Mouse (Mus musculus): ENCODE results near the gene Cacybp. TPM values are rescaled to one million over a fixed set of nuclear protein-coding genes. Genes with fewer than 3 reads are reported as not detected.

Gene Cacybp
- polyA plus RNA-seq (2017; shearing (Covaris generic)) = 100 to 1,000 TPM in 1 of 2 experiments, 10 to 100 TPM in 1; 81.6 to 125 TPM

DNA sequence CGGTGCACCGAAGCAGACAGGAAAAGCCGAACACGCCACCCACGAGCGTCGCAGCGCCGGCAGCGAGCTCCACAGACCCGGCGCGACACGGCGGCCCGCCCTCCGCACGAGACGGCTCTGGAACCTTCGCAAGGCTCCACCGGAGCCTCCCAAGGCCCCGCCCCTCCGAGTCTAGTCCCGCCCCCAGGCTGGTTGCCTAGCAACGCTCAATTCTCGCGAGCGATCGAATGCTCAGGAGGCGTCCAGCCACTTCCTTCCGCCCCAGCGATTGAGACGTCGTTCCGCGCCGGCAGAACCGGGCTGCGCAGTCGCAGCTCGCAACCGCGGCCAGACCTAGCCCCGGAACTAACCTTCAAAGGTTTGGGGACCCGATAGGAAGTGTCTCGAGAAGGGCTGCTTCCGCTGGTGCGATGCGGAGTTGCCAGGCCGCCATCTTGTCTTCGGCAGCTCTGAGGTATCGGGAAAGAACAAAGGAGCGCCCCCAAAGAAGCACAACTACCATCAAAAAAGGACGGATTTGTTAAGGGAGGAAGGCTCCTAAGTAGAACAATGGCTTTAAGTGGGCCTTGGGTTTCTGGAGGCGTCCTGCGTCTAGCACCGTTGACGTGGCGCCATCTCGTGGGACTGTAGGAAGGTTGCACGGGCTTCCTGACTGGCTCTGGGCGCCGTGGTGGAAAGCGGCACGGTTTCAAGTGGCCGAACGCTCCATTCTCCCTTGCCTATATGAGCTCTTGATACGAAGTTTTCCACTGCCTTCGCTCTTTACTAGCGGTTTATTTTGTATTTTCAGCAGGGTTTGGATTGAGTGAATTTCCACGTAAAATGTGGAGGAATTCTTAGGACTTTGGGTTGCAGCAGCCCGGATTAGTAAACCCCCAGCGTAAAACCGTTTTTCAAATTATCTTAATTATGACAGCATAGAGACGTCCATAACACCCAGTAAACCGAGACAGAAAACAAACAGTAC is at the start of gene Cacybp:
Gene Cacybp, minus strand, starts transcription at position 173 of the 967 bp plus-strand sequence.
- ATAC-seq = peak; percentile 89

DNA sequence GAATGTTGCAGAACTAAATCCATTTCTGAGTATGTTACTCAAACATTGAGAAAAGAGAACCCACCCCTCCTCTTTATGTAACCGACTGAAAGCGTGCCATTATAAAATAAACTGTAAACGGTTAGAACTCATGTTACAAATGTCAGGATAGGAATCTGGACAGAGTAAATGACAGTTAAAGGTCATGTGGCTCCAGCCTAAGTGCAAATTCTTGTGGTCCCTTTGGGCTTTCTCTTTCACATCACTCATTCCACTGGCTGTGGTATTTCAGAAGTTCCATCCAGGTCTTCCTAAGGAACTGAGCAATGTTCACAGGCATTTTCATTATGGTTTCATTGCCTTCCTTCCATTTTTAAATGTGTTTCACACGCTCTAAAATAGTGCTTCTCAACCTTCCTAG is 49.7 kb upstream of the Cacybp start:
- ATAC-seq = no peak

DNA sequence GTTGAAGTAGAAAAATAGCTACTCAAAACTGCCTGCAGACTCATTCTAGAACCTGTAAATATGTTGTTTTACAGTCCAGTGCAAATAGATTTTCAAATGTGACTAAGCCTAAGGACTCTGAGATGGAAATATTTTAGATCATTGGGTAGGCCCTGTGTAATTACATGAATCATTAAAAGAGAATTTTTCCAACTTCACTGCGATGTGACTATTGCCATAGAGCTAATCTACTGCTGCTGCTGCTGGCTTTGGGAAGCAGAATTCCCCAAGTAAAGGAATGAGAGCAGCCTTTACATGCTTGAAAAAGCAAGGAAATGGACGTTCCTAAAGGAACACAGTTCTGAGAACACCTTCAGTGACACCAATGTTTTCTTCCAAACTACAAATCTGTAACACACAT is 49.2 kb upstream of the Cacybp start:
- ATAC-seq = no peak

DNA sequence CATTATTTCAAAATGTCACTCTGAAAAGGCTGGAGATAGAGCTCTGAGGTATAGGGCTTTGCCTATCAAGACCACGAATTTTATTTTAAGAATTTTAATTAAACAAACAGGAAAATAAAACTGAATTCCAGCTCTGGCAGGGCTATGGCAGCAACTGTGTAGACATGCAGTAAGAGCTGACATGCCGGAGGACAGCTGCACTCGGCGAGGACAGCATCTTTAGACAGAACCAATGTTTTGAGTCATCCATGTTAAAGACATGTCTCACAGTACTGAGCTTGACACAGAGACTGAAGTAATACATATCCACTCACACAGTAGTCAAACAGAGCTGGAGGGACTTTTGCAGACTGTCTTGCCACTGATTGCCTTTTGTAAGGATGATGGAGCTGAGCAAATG is 47.9 kb upstream of the Cacybp start:
- ATAC-seq = no peak

DNA sequence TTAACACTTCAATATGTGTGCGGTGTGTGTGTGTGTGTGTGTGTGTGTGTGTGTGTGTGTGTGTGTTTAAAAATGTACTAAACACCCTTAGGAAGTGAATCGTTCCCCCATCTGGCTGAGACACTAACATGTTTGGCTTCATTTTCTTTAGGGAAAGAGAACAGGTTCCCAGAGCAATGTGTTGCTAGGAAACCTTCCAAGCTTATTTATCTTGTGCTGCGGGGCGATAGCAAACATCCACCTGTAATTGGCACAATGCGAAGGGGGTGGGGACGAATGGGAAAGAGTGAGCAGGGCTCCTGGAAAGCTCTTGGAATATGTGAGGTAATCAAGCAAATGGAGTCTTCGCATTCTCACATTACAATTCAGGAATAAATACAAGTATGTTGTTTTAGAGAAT is 47.2 kb upstream of the Cacybp start:
- no peak for ATAC-seq

DNA sequence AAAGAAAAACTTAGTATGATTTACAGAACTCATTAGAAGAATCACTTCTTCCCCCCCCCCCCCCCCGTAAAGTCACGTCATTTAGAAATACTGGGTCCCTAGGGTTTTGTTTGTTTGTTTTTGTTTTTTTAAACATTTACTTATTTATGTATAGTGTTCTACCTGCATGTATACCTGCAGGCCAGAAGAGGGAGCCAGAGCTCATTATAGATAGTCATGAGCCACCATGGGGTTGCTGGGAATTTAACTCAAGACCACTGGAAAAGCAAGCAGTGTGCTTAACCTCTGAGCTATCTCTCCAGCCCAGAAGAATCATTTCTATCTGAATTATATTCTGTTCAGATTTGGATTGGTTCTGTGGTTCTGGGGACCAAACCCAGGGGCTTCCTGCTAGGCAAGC is 40.4 kb upstream of the Cacybp start:
- no peak for ATAC-seq

DNA sequence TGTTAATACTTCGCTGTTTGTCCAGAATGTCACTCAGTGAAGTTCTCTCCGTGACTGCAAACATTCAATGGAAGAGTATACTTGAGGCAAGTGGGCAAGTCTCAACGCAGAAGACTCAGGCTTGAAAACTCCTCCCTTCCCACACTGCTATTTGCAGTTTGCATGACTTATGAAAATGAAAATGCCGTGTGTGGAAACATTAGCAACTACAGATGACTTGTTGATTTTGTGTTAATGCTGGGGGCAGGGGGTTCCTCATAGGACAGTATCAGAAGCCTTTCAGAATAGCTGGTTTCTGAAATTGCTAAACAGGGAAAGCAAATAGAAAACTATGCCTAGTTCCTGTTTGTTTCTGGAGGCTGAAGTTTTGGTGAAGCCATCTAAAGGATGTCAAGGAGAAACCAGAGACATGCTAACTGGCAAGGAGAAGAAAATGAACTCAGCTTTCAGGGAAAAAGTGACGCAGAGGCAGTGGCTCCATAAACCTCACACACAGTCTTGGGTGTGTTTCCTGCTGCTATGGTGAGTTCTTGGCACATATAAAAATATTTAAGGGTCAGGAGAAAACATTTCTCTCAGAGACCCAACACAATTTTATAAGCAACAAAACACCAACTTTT is 38.8 kb upstream of the Cacybp start:
- ATAC-seq = no peak

DNA sequence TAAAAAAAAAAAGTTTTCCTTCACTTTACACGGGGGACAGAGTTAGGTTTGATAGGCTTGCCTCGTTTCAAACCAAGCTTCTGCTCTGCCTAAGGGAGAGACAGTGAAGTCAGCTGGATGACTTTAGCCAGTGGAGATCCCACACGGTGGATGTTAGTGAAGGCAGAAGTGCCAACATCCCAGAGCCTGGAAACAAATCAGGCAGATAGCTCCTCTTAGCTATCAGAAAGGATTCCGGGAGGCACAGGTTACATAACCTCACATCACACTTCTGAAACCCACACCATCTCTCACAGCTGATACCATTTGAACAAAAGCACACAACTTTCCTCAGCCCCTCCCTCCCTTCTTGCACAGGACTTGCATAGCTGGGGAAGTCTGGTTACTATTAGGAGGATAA is 38.1 kb upstream of the Cacybp start:
- no peak for ATAC-seq

DNA sequence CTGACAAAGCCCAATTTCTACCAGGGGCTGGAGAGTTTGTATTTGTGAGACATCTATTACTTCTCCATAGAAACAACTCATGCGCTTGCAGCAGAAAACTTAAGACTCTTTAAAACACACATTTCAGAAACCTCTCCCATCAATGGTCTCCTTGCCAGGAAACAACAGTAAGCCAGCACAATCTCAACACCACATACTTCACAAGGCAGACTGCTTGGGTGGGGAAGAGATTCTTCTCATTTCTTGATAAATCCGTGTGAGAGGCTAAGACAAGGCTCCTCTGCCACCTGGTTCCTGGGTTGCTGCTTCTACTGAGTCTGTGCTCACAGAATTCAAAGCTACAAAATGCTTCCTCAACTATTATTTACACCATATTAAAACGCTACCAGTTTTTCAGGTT is 37.1 kb upstream of the Cacybp start:
- ATAC-seq = no peak

DNA sequence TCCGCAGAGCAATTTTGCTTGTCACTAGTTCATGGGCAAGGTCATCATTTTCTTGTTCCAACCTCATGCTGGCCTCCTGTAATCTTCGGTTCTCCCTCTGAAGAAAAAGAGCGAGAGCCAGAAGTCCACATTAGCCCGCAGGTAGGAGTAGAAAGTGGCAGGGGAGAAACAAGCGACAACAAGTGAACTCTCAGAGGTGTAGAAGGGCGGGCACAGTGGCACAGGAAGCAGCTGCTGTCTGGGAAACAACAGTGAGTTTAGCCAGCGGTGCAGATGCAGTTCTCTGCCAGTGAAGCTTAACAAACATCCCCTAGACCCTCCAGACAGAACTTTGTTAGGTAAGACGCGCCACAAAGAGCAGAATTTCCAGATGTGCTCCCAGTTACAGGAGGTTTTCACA is 34.8 kb upstream of the Cacybp start:
- ATAC-seq = peak; percentile 66

DNA sequence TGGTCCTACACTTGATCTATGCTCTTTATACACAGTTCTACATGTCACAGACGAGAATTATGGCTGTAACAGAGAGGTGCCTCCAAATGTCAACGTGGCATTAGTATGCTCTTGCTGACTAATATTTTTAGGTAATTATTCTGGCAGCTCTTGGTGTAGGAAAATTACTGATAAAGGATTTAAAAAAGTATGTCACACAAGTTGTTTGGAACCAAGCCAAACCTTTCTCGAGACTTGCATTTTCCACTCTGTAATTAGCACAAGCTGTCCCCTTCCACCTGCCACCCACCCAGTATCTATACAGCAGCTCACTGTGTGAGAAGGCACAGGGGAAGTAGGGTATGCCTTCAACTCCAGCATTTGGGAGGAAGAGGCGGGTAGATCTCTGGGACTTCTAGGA is 34.2 kb upstream of the Cacybp start:
- peak; percentile 39 for ATAC-seq

DNA sequence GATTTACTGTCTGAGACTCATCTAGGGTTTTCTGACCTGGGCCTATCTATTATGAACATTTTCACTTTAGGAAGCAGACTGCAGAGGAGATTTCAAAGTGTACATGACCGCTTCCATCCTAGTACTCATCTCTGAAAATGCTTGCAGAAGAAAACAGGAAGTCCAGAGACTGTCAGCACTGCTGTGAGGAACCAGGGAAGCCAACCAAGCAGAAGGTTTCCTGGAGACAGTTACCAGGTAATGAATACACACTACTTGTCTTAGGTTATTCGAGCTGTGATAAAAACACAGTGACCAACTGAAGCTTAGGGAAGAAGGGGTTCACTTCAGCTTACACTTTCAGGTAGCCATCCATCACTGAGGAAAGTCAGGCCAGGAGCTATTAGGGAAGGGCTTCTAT is 33.3 kb upstream of the Cacybp start:
- peak; percentile 65 for ATAC-seq

DNA sequence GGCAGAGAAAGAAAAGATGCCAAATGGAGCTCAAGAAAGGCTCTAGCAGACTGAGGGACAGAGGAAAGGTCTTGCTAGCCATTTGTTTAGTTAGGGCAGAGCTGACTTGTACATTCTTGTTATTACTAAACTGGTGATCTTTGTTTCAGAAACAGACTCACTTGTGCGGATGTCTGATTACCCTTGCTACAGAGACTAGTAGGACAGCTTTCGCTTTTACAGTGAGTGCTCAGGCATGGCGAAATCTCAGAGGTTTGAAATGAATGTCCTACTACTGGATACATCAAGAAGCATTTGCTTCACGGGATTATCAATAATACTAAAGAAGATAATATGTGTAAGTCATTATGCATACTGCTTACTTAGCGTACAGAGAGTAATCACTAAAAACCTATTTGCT is 32.0 kb upstream of the Cacybp start:
- peak; percentile 38 for ATAC-seq

DNA sequence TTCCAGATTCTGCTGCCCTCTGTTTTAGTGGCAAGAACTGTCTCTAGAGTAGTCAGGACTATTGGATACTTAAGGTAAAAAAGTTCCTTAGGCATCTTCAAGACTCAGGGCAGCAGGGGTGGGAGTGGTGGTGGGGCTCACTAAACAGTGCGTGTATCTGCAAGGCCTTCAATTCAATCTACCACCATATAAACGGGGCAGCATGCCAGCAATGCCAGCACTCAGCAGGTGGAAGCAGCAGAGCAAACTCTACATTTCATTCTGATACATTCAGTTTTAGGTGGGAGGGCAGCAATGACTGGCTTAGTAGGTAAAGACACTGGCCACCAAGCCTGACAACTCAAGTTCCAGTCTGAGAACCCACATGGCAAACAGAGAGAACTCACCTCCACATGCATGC is 27.4 kb upstream of the Cacybp start:
- ATAC-seq = no peak

DNA sequence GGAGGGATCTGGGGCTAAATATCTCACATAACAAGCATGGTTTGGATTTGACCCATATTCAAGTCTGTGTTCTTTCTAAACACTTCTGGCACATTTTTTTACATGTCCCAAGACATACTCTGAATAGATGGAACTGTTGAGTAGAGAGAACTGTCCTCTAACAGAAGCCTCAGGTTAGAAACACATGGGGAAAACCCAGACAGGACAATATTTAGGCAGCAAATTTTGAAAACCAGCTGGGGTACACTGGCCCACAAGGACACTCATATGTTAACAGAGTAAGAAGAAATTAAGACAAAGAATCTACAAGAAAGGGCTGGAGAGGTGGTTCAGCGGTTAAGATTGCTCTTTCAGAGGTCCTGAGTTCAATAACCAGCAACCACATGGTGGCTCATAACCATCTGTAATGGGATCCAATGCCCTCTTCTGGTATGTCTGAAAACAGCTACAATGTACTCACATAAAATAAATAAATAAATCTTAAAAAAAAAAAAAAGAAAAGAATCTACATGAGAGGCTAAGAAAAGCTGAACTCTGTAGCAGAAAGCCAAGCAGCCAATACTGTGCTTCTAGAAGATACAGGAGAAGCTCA is 26.3 kb upstream of the Cacybp start:
- no peak for ATAC-seq

DNA sequence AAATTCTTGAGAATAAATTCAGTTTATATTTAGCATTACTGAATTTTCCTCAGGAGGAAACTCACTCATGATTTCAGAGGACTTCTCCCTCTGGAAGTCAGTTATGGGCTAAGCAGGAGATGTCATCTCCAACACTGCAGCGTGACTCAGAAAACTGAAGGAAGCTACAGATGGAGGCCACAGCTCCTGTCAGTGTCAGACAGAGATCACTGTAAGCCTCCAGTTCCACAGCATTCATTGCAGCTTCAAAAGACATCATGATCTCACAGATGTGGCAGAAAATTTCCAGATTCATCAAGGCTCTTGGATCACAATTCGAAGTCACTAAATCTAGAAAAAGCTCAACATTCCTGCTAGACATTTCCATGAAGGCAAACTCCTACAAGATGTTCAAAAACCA is 25.3 kb upstream of the Cacybp start:
- ATAC-seq = no peak

DNA sequence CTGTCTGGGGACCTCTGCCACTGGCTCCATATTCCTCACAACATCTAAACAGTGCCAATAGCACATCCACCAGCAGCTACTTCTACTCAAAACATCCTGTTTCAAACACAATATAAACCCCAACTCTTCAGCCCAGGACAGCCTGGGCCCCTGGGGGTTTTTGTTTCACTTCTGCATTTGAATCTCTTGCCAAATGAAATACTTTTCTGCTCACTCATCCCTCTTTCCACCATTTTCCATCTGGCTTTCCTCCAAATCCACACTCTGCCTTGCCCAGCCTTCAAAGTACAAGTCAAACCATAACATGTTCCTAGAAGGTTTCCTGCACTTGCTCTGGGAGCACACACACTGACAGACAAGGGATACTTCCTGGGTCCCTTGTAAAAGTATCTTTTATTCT is 21.2 kb upstream of the Cacybp start:
- ATAC-seq = peak; percentile 75

DNA sequence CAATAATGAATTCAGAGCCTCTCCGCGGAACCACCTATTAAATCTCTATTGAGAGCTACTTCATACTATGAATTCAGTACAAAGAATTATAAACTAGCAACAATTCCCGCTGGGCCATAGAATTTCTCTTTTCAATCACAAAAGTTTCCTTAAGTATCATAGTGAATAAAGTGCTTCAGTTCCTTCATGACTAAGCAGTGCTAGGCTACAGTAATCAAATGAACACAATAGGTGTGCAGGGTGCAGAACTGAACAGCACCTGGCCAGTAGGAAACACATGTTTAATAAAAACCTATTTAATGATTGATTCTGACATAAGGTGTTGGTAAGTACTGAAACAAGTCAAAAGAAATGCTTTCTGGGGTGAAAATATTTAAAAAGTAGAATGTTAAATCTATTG is 19.4 kb upstream of the Cacybp start:
- ATAC-seq = no peak

DNA sequence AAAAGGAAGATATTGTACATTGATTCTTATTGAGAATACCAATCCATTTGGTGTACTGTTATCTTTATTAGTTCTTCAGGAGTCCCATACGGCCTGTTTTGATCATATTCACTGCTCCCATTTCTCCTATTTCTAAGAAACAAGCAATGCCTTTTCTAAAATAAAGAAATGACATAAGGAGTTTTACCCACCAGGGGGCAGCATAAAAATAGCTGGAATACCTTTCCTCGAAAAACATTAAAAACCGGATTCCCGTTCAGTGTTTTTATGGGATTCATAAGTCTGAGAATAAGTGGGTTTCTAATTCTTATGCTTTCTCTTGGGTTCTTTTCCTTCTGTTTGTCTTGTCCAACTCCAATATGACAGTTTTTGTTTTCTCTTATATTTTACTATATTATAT is 18.3 kb upstream of the Cacybp start:
- ATAC-seq = no peak

DNA sequence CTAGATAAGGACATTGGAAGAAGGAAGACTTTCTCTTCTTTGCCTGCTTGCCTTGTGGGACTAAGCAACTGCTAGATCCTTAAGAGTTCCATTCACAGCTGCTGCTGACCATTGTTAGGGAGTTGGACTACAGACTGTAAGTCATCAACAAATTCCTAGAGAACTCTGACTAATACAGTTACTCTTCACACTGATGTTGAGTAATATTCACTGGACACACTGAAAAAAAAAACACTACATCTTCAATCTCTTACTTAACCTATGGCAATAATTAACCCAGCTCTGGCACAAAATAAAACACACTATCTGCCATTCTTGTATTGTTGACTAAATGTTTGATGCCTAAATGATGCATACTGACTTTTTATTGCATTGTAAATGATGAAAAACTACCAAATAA is 15.2 kb upstream of the Cacybp start:
- ATAC-seq = no peak

DNA sequence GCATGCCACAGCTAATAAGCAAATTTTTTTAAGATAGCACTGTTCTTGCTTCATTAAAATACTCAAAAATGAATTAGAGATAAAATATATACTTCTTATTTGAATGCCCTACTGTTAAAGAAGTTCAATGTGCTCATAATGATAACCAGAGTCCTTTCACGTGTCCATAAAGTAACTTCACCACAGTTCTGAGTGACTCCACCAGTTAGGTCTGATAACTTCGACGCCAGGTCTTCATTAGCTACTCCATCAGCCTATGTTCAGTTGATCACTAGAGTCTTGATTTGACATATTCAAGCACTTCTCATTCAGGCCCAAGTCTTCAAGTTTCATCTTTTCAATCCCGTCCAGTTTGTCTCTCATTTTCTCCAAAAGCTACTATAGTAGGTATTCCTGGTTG is 14.5 kb upstream of the Cacybp start:
- ATAC-seq = no peak

DNA sequence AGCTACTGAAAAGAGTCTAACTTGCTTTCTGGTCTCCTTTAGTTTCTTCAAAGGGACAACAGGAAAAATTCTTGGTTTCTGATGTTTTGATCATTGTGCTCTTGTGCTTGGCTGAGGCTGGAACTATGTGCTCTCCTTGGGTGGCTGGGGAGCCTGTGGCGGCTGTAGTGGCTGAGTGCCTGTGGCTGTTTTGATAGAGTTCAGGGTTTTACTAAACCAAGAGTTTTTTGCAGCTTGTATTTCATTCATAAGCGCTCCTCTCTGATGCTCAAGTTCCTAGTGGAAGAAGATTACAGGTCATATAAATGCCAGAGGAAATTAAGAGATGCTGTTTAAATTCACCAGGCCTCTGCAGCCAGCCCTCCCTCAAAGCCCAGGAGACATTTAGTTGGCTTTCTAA is 11.4 kb upstream of the Cacybp start:
- ATAC-seq = no peak

DNA sequence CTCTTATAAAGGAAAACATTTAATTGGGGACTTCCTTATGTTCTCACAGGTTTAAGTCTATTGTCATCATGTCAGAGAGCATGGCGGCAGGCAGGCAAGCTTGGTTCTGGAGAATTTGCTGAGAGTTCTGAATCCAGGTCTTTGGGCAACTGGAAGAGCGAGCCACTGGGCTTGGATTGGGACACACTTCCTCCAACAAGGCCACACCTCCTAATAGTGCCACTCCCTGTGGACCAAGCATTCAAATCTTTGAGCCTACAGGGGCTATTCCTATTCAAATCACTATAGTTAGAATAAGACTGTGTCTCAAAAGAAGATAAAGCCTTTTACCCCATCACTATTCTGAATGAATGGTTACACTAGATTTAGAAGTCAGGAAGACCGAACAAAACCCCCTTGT is 5.2 kb upstream of the Cacybp start:
- no peak for ATAC-seq

DNA sequence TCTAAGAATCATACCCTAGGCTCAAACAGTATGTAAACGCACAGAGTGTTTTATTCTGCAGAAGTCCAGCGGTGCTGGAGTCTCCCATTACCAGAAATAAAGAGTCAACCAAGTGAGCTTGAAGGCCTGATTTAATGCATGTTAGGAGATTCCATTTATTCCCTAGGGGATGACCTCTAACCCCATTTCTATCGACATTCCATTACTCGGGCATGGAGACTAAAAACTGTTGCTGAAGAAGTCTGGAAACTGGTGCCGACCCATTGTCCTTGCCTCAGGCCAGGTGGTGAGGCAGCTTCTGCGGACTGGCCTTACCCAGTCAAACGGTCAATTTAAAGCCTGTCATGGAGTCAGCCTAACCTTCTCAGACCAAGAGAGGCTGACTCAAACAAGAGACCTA is 1.5 kb upstream of the Cacybp start:
- no peak for ATAC-seq

Data from CD4-positive, CD25-positive, alpha-beta regulatory T cell, adult 4 months (primary cell).